ENCODE assay signal across 13 mouse cellular contexts in genomic region chr15:90346757-90347156, GRCm38 (mm10).
DNase-seq lines count a peak whose midpoint lies in the region; ATAC-seq lines count a peak whose summit lies in the region.
"Had no signal": no experiment of that assay in that cellular context is flagged by ENCODE, and none has a peak within 500 bp of the region (broad histone marks: within the 10 kb centered on the region; RNA-seq: fewer than 3 reads in every experiment).

No protein-coding gene starts in this region.

- peak overlapping the region; percentile 37 for H3K4me2 ChIP-seq in heart, embryonic 11.5 days
- H3K4me2 ChIP-seq in liver, embryonic 15.5 days, result peak overlapping the region; percentile 2
- no peak overlapping the region for H3K4me2 ChIP-seq in liver, embryonic 11.5 days
- no peak overlapping the region for H3K4me2 ChIP-seq in kidney, embryonic 16.5 days (replicated peaks; ENCODE audit: low read depth, low read length)
- H3K4me2 ChIP-seq: hindbrain, embryonic 12.5 days had no signal

- ATAC-seq in heart, embryonic 11.5 days (replicated peaks; ENCODE audit: insufficient number of reproducible peaks, low FRiP score, low TSS enrichment), result no peak
- no peak for ATAC-seq in liver, embryonic 15.5 days (ENCODE audit: insufficient read depth)
- ATAC-seq in liver, embryonic 11.5 days (replicated peaks; ENCODE audit: low FRiP score), result no peak
- peak; percentile 73 for ATAC-seq in kidney, embryonic 16.5 days (ENCODE audit: low FRiP score, low TSS enrichment)
- ATAC-seq in erythroid progenitor cell, adult 5-6 weeks (replicated peaks; ENCODE audit: low FRiP score, poor library complexity, severe bottlenecking), result no peak

- H3K9me3 ChIP-seq in heart, embryonic 11.5 days (replicated peaks; ENCODE audit: control insufficient read depth, low read length), result no peaks in the 10 kb centered on the region
- no peaks in the 10 kb centered on the region for H3K9me3 ChIP-seq in liver, embryonic 15.5 days (replicated peaks)
- no peaks in the 10 kb centered on the region for H3K9me3 ChIP-seq in liver, embryonic 11.5 days (ENCODE audit: control insufficient read depth, low read length)
- H3K9me3 ChIP-seq in kidney, embryonic 16.5 days (ENCODE audit: low read length), result peaks cover 4% of the 10 kb centered on the region; the same call in 1 of the 2 replicates

- H3K4me3 ChIP-seq in heart, embryonic 11.5 days (ENCODE audit: low read depth, low read length), result no peak overlapping the region
- no peak overlapping the region for H3K4me3 ChIP-seq in liver, embryonic 15.5 days (replicated peaks)
- no peak overlapping the region for H3K4me3 ChIP-seq in liver, embryonic 11.5 days (ENCODE audit: low read depth, low read length)
- H3K4me3 ChIP-seq in kidney, embryonic 16.5 days (ENCODE audit: low read length), result no peak overlapping the region
- H3K4me3 ChIP-seq: erythroblast, embryonic 14.5 days; hindbrain, embryonic 12.5 days had no signal

- H3K36me3 ChIP-seq in heart, embryonic 11.5 days (ENCODE audit: control insufficient read depth, insufficient read depth, low read length), result no peaks in the 10 kb centered on the region
- H3K36me3 ChIP-seq in liver, embryonic 15.5 days (replicated peaks), result no peaks in the 10 kb centered on the region
- H3K36me3 ChIP-seq in liver, embryonic 11.5 days (ENCODE audit: control insufficient read depth, insufficient read depth, low read length), result no peaks in the 10 kb centered on the region
- no peaks in the 10 kb centered on the region for H3K36me3 ChIP-seq in kidney, embryonic 16.5 days (ENCODE audit: insufficient read depth, low read length)
- H3K36me3 ChIP-seq: hindbrain, embryonic 12.5 days had no signal

- H3K9ac ChIP-seq in heart, embryonic 11.5 days (ENCODE audit: low read depth, low read length), result no peak overlapping the region
- no peak overlapping the region for H3K9ac ChIP-seq in liver, embryonic 15.5 days
- H3K9ac ChIP-seq in liver, embryonic 11.5 days (ENCODE audit: low read depth, low read length), result no peak overlapping the region
- H3K9ac ChIP-seq in kidney, embryonic 16.5 days (replicated peaks; ENCODE audit: low read length), result no peak overlapping the region
- H3K9ac ChIP-seq: hindbrain, embryonic 12.5 days had no signal

- H3K4me1 ChIP-seq in heart, embryonic 11.5 days (ENCODE audit: control insufficient read depth, insufficient read depth, low read length), result peaks cover 3% of the 10 kb centered on the region; the same call in 1 of the 2 replicates
- no peaks in the 10 kb centered on the region for H3K4me1 ChIP-seq in liver, embryonic 15.5 days (replicated peaks)
- no peaks in the 10 kb centered on the region for H3K4me1 ChIP-seq in liver, embryonic 11.5 days (replicated peaks; ENCODE audit: control insufficient read depth, insufficient read depth, low read length)
- H3K4me1 ChIP-seq in kidney, embryonic 16.5 days (ENCODE audit: insufficient read depth, low read length), result peaks cover 9% of the 10 kb centered on the region; the same call in 1 of the 2 replicates
- H3K4me1 ChIP-seq: hindbrain, embryonic 12.5 days had no signal

- H3K27ac ChIP-seq in heart, embryonic 11.5 days (ENCODE audit: low read depth, low read length), result no peak overlapping the region
- no peak overlapping the region for H3K27ac ChIP-seq in liver, embryonic 15.5 days (replicated peaks)
- H3K27ac ChIP-seq in liver, embryonic 11.5 days (ENCODE audit: low read depth, low read length), result no peak overlapping the region
- H3K27ac ChIP-seq in kidney, embryonic 16.5 days (ENCODE audit: low read length), result peak overlapping the region; percentile 17
- H3K27ac ChIP-seq: hindbrain, embryonic 12.5 days had no signal

- no peak for DNase-seq in heart, postnatal 4 days
- DNase-seq in liver, embryonic 11.5 days (ENCODE audit: low spot score), result no peak
- peak; percentile 72 for DNase-seq in retina, postnatal 1 day
- no peak for DNase-seq in spleen, adult 12 weeks (ENCODE audit: low spot score)
- DNase-seq: adrenal gland, postnatal 36 days; layer of hippocampus, postnatal 36 days; lung, adult 18-20 months had no signal

- no peaks in the 10 kb centered on the region for H3K27me3 ChIP-seq in heart, embryonic 11.5 days (ENCODE audit: control insufficient read depth, insufficient read depth, low read length)
- H3K27me3 ChIP-seq in liver, embryonic 15.5 days, result no peaks in the 10 kb centered on the region
- H3K27me3 ChIP-seq in liver, embryonic 11.5 days (replicated peaks; ENCODE audit: control insufficient read depth, insufficient read depth, low read length), result no peaks in the 10 kb centered on the region
- no peaks in the 10 kb centered on the region for H3K27me3 ChIP-seq in kidney, embryonic 16.5 days (ENCODE audit: insufficient read depth, low read length)
- H3K27me3 ChIP-seq: hindbrain, embryonic 12.5 days had no signal

- 68% methylated on average over 9 of the region's 9 CpGs for WGBS in heart, embryonic 11.5 days (ENCODE audit: insufficient replicate concordance)
- WGBS in liver, embryonic 15.5 days (ENCODE audit: insufficient replicate concordance), result 58% methylated on average over 9 of the region's 9 CpGs
- WGBS in liver, embryonic 11.5 days, result 66% methylated on average over 9 of the region's 9 CpGs
- WGBS in kidney, embryonic 16.5 days, result 65% methylated on average over 9 of the region's 9 CpGs

Comparison
In these comparisons a context has a peak if more than half of its experiments do, and no peak if none do; other contexts are left out.
1. H3K4me2 ChIP-seq: peak in heart, embryonic 11.5 days (single experiment) and liver, embryonic 15.5 days (single experiment); none in liver, embryonic 11.5 days (single experiment) and kidney, embryonic 16.5 days (single experiment).